Mouse (Mus musculus) B cell, adult (primary cell): Measurements from ENCODE around the gene Recql5. TPM values are rescaled to one million over a fixed set of nuclear protein-coding genes. Genes with fewer than 3 reads are reported as not detected.

ENCODE experiments used
- total RNA-seq: library from RNA; stranded (reverse); gene quantifications from 4 replicates; pipeline ENCODE4 v1.2.4, GENCODE M21; 2023; ENCODE audit not compliant: inconsistent age

Recql5 gene
- total RNA-seq, result 62.1 to 67.9 TPM (median 67.1 TPM) in 4 replicates

DNA sequence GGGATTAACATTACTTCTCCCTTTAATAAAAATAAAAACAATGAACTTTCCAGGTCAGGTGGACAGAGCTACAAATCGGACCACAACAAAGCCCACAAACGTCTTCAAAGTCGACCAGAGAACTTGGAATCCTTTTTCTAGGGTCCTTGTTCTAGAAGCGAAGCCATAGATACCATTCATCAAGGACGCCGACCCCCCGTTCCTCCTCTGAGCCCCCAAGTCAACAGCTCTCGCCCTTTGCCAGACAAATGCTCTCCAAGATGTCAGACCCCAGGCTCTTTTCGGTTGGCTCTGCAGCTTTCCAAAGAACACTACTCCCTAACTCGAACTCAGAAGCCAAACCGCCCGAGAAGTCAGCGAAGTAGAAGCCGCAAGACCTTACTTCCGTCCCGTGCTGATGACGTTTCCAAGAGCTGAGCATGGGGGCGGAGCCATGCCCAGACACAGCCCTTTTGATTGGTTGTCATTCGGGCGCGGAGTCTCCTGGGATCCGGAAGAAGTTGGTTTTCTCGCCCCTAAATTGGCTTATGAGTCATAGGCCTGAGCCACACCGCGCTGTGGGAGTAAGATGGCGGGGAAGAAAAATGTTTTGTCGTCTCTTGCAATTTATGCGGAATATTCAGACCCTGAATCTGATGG is at the start of gene Recql5, which contains the start of gene Sap30bp:
Gene Recql5 (minus strand): TSS at position 370 of the 639 bp plus-strand sequence.
Gene Sap30bp (plus strand): TSS at position 175 of the 639 bp plus-strand sequence.

DNA sequence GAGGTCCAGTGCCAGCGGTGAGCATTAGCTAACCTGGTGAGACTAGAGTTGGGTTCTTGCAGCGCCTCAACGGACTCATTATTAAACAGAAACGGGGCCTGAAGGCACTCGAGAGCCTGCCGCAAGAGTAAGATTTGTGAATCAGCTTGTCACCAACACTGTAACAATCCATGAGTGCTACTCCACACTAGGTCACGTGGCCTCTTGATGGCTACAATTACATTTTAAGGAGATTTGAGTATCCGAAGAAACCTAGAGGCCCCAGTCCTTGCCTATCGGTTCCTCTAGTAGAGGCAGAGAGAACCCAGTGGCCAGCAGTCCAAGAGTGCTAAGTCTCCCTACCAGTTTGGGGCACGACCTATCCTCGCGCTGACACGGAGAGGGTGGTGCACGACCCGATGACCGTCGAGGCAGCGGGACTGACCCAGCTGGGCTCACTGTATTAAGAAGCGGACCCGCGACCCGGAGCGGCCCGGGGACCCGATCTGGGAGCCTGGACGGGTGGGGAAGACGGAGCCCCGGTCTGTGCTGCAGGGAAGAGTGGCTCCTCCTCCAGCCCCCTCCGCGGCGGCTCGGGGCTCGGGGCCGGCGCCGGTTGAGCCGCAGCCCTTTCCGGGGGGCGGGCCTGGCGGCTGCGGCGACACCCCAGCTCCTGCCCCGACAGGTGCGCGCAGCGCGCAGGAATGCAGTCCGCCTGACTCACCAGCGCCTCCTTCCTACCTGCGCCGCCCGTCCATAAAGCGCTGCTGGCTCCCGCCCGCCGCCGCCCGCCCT is 41.2 kb upstream of the Recql5 start, which contains the start of gene Itgb4:
Gene Itgb4 (plus strand): TSS at position 401 of the 774 bp plus-strand sequence.

DNA sequence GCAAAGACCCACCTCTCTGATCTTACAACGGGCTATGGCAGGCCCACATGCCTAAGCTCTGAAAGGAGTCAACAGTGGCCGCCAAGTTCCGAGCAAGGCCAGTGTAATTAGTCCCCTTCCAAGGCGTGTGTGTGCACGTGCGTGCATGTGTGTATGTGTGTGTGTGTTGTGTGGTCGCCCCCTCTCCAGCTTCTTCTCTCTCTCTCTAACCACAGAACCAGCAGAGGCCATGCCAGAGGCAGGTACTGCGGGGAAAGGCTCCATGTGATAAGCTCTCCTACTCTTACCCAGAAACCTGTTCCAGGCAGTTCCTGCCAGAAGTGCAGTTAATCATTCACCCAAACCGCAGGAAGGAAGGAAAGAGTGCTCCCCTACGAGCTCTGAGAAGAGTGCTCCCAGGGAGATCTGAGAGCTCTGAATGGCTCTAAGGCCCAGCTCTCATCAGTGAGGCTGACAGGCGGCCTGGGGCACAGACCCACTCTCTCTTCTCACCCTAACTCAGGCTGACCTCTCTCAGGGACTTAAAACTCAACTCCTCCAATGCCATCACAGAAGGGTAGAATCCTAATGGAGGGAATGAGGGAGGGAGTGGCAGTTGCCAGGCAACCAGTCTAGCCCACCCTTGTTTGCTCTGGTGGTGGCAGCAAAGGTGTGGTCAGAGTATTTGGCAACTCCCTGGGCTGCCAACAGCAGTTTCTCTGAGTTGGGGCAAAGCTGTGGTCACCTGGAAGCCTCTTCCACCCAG is 21.5 kb downstream of the Recql5 start, which contains the start of gene Smim6:
Gene Smim6 (plus strand): TSS at position 386 of the 745 bp plus-strand sequence.

DNA sequence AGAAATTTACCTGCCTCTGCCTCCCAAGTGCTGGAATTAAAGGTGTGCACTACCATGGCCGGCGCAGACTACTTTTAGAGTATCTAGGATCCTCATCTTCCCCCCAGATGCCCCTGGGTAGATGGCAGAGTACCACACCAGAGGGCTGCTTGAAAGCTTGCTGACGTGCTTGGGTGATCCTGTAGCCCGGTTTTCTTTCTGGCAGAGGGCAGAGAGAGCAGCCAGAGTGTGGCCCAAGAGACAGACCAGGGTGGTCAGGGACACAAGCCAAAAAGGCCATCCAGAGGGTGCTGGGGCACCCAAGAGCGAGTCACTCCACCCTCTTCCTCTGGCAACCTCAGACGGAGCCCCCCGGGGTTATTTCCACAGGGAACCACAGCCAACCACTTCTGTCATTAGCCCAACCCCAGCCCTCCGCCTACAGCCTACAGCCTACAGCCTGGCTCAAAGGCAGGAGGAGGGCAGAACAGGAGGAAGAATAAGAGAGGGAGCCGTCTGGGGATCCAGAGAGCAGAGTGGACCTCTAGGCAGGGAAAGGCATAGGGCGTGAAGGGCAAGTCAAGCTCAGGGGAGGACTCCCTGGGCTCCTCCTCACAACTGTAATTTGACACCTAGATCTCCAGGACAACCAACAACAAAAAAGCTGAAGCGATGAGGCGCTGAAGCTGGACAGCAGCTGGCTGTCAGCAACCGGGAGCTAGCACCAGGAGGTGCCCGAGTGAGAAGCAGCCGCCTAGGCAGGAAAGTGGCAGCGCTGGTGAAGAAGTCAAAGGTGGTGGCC is 33.6 kb downstream of the Recql5 start, which contains the start of gene Smim5:
Gene Smim5 (plus strand): TSS at position 481 of the 781 bp plus-strand sequence.

DNA sequence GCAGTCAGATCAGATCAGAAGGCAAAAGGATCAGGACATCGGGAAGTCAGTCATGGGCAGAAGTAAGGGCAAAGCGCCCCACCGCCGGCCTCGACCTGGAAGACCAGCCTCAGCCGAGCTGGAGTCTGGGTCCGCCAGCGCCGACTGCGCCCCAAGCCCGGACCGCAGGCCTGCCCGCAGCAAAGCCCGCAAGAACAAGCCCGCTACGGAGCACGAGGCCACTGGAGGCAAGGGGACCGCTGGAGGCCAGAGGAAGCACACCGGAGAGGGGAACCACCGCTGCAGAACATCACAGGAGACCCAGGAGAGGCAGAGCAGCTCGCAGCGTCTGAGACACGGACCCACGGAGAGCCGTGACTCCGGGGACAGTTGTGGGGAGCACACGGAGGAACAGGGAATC is 74.9 kb downstream of the Recql5 start, which contains the start of gene Myo15b:
Gene Myo15b (plus strand): TSS at position 53 of the 400 bp plus-strand sequence.

Other genes starting within 250 kb of the Recql5 start
- 286 to 382 TPM (median 375 TPM) in 4 replicates for gene Grb2, start 224.9 kb downstream of the Recql5 start, total RNA-seq
- gene Tmem94, start 168.0 kb downstream of the Recql5 start, total RNA-seq, result 51.4 to 54.2 TPM (median 52.6 TPM) in 4 replicates
- gene Caskin2, start 119.8 kb downstream of the Recql5 start, total RNA-seq, result 3.4 to 5.3 TPM (median 3.9 TPM) in 4 replicates
- gene Tsen54, start 118.8 kb downstream of the Recql5 start, total RNA-seq, result 24.2 to 40.5 TPM (median 36.9 TPM) in 4 replicates
- 22.7 to 31.1 TPM (median 26.4 TPM) in 4 replicates for gene Llgl2, start 109.4 kb downstream of the Recql5 start, total RNA-seq
- 0.42 to 0.63 TPM (median 0.51 TPM) in 3 of 4 replicates, not detected in the other for gene Myo15b, start 75.1 kb downstream of the Recql5 start, total RNA-seq
- not detected in 4 replicates for gene Smim5, start 33.5 kb downstream of the Recql5 start, total RNA-seq
- not detected in 4 replicates for gene Smim6, start 21.5 kb downstream of the Recql5 start, total RNA-seq
- 40.8 to 57.3 TPM (median 51.2 TPM) in 4 replicates for gene Sap30bp, start 195 bp downstream of the Recql5 start, total RNA-seq
- 0.19 to 1.2 TPM (median 0.44 TPM) in 4 replicates for gene Itgb4, start 41.2 kb upstream of the Recql5 start, total RNA-seq
- gene Galk1, start 79.2 kb upstream of the Recql5 start, total RNA-seq, result 16.3 to 20.2 TPM (median 18.7 TPM) in 4 replicates
- gene H3f3b, start 94.5 kb upstream of the Recql5 start, total RNA-seq, result 3,106 to 3,747 TPM (median 3,372 TPM) in 4 replicates
- 71.4 to 82.5 TPM (median 80.3 TPM) in 4 replicates for gene Unk, start 96.8 kb upstream of the Recql5 start, total RNA-seq
- gene Unc13d, start 144.5 kb upstream of the Recql5 start, total RNA-seq, result 58.7 to 68.2 TPM (median 59.6 TPM) in 4 replicates
- 249 to 307 TPM (median 282 TPM) in 4 replicates for gene Wbp2, start 153.5 kb upstream of the Recql5 start, total RNA-seq
- 0.54 to 1.4 TPM (median 0.57 TPM) in 3 of 4 replicates, not detected in the other for gene Trim47, start 193.7 kb upstream of the Recql5 start, total RNA-seq
- 35.0 to 42.1 TPM (median 37.0 TPM) in 4 replicates for gene Trim65, start 197.7 kb upstream of the Recql5 start, total RNA-seq
- 53.7 to 79.8 TPM (median 64.1 TPM) in 4 replicates for gene Mrpl38, start 205.4 kb upstream of the Recql5 start, total RNA-seq
- gene Fbf1, start 234.7 kb upstream of the Recql5 start, total RNA-seq, result 37.5 to 41.8 TPM (median 39.2 TPM) in 4 replicates